Mouse (Mus musculus): Measurements from ENCODE around the gene Pcdh7. TPM values are rescaled to one million over a fixed set of nuclear protein-coding genes. Genes with fewer than 3 reads are reported as not detected.
"Not testable (repeated sequence)": the region's sequence is repeated elsewhere in the genome, so short reads cannot be mapped to it uniquely, and the experiment has no call there.

Pcdh7 gene
- polyA plus RNA-seq (2012; ENCODE audit: insufficient read depth, insufficient read length, low replicate concordance, missing spikeins) = not detected in 2 replicates

GRCm38 (mm10) chr5:57717906-57718875 lies at the start of gene Pcdh7:
Pcdh7 (plus strand) TSS chr5:57717967.
- TF ChIP-seq CTCF (IDR thresholded peaks at IDR 0.05; ENCODE audit: insufficient read depth, low read depth, low read length) (no peak), POLR2A (IDR thresholded peaks at IDR 0.05; ENCODE audit: insufficient read depth, low read depth, low read length) (peak; percentile 46; the same call in 1 of the 2 replicates)
- Histone ChIP-seq H3K27ac (ENCODE audit: insufficient read depth, low read depth, low read length) (peak within 1 kb of the TSS; percentile 65), H3K4me3 (ENCODE audit: insufficient read depth, low read depth, low read length) (peak within 1 kb of the TSS; percentile 80), H3K4me1 (ENCODE audit: control insufficient read depth, insufficient read depth, low read length) (0 out of 2 replicates have a peak, but pooled peaks cover 9% of the 10 kb centered on the region)
- WGBS = under 1% methylated on average over 70 of the region's 70 CpGs

- not testable (repeated sequence) for H3K4me3 ChIP-seq (ENCODE audit: insufficient read depth, low read depth, low read length); H3K27ac ChIP-seq (ENCODE audit: insufficient read depth, low read depth, low read length); H3K4me1 ChIP-seq (ENCODE audit: control insufficient read depth, insufficient read depth, low read length)
- WGBS = 66% methylated on average over 2 of the region's 2 CpGs
These were observed 40.8 kb upstream of the Pcdh7 start for GRCm38 (mm10) chr5:57676970-57677369.

GRCm38 (mm10) chr5:57708396-57708795 lies 9.4 kb upstream of the Pcdh7 start:
- no peaks in the 10 kb centered on the region for H3K4me1 ChIP-seq (ENCODE audit: control insufficient read depth, insufficient read depth, low read length)
- no peak overlapping the region for H3K4me3 ChIP-seq (ENCODE audit: insufficient read depth, low read depth, low read length)
- H3K27ac ChIP-seq (ENCODE audit: insufficient read depth, low read depth, low read length) = no peak overlapping the region
- WGBS = 92% methylated on average over 2 of the region's 2 CpGs
- TF ChIP-seq CTCF (IDR thresholded peaks at IDR 0.05; ENCODE audit: insufficient read depth, low read depth, low read length) = no peak
- TF ChIP-seq POLR2A (IDR thresholded peaks at IDR 0.05; ENCODE audit: insufficient read depth, low read depth, low read length) = no peak

- H3K27ac ChIP-seq (ENCODE audit: insufficient read depth, low read depth, low read length) = no peak overlapping the region
- H3K4me3 ChIP-seq (ENCODE audit: insufficient read depth, low read depth, low read length) = no peak overlapping the region
- no peak for TF ChIP-seq CTCF (IDR thresholded peaks at IDR 0.05; ENCODE audit: insufficient read depth, low read depth, low read length)
- no peak for TF ChIP-seq POLR2A (IDR thresholded peaks at IDR 0.05; ENCODE audit: insufficient read depth, low read depth, low read length)
- 2% methylated on average over 10 of the region's 10 CpGs for WGBS
- H3K4me1 ChIP-seq (ENCODE audit: control insufficient read depth, insufficient read depth, low read length) = no peaks in the 10 kb centered on the region
These were observed 3.8 kb upstream of the Pcdh7 start for GRCm38 (mm10) chr5:57713980-57714379.

- TF ChIP-seq CTCF (IDR thresholded peaks at IDR 0.05; ENCODE audit: insufficient read depth, low read depth, low read length) (no peak), POLR2A (IDR thresholded peaks at IDR 0.05; ENCODE audit: insufficient read depth, low read depth, low read length) (peak; percentile 30; the same call in 1 of the 2 replicates)
- Histone ChIP-seq H3K4me3 (ENCODE audit: insufficient read depth, low read depth, low read length) (peak overlapping the region; percentile 80), H3K4me1 (ENCODE audit: control insufficient read depth, insufficient read depth, low read length) (0 out of 2 replicates have a peak, but pooled peaks cover 2% of the 10 kb centered on the region), H3K27ac (ENCODE audit: insufficient read depth, low read depth, low read length) (peak overlapping the region; percentile 65)
- WGBS = under 1% methylated on average over 45 of the region's 45 CpGs
These were observed 2.9 kb upstream of the Pcdh7 start for GRCm38 (mm10) chr5:57714621-57715523.

- under 1% methylated on average over 53 of the region's 53 CpGs for WGBS
- peak overlapping the region; percentile 80 for H3K4me3 ChIP-seq (ENCODE audit: insufficient read depth, low read depth, low read length)
- H3K27ac ChIP-seq (ENCODE audit: insufficient read depth, low read depth, low read length) = peak overlapping the region; percentile 65
- TF ChIP-seq POLR2A (IDR thresholded peaks at IDR 0.05; ENCODE audit: insufficient read depth, low read depth, low read length) (peak; percentile 73), CTCF (IDR thresholded peaks at IDR 0.05; ENCODE audit: insufficient read depth, low read depth, low read length) (no peak)
- 0 out of 2 replicates have a peak, but pooled peaks cover 6% of the 10 kb centered on the region for H3K4me1 ChIP-seq (ENCODE audit: control insufficient read depth, insufficient read depth, low read length)
These were observed 2.0 kb upstream of the Pcdh7 start for GRCm38 (mm10) chr5:57715524-57716400.

- H3K27ac ChIP-seq (ENCODE audit: insufficient read depth, low read depth, low read length) = peak overlapping the region; percentile 65
- under 1% methylated on average over 29 of the region's 29 CpGs for WGBS
These were observed 1.1 kb upstream of the Pcdh7 start for GRCm38 (mm10) chr5:57716421-57717237.

More at GRCm38 (mm10) chr5:57716421-57717237, 1.1 kb upstream of the Pcdh7 start:
- Histone ChIP-seq H3K4me1 (ENCODE audit: control insufficient read depth, insufficient read depth, low read length) (0 out of 2 replicates have a peak, but pooled peaks cover 6% of the 10 kb centered on the region), H3K4me3 (ENCODE audit: insufficient read depth, low read depth, low read length) (peak overlapping the region; percentile 80)
- TF ChIP-seq CTCF (IDR thresholded peaks at IDR 0.05; ENCODE audit: insufficient read depth, low read depth, low read length) = no peak
- no peak; the same call in 1 of the 2 replicates for TF ChIP-seq POLR2A (IDR thresholded peaks at IDR 0.05; ENCODE audit: insufficient read depth, low read depth, low read length)
